ENCODE assay signal across 9 mouse cellular contexts in the genomic region with DNA sequence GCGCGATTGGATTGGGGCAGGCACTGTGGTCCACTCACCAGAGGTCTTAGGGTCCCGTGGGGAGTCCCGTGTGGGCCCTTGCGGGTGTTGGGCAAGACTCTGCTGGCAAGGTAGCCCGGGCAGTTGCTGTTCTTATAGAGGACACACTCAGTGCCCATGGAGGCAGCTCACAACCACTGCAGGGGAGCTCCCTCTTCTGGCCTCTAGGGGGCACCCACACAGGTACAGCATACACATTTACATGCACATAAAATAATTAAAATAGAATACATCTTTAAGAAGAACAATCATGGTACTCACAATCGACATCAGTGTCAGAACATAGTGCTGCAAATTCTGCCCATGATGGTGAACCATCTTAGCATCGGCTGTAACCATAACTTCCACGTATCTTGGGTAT.
DNase-seq lines count a peak whose midpoint lies in the region; ATAC-seq and TF ChIP-seq lines count a peak whose summit lies in the region.
"Had no signal": no experiment of that assay in that cellular context is flagged by ENCODE, and none has a peak within 500 bp of the region (broad histone marks: within the 10 kb centered on the region; RNA-seq: fewer than 3 reads in every experiment).

No protein-coding gene starts in this region.

- no peaks in the 10 kb centered on the region for H3K36me3 ChIP-seq in hindbrain, postnatal 0 days (ENCODE audit: insufficient read depth, low read length)
- no peaks in the 10 kb centered on the region for H3K36me3 ChIP-seq in hindbrain, embryonic 13.5 days
- no peaks in the 10 kb centered on the region for H3K36me3 ChIP-seq in testis, adult 2 months (ENCODE audit: control insufficient read depth, insufficient read depth, low read length)
- no peaks in the 10 kb centered on the region for H3K36me3 ChIP-seq in forebrain, embryonic 12.5 days (replicated peaks)
- H3K36me3 ChIP-seq: midbrain, embryonic 15.5 days had no signal

- no peak overlapping the region for H3K27ac ChIP-seq in hindbrain, postnatal 0 days
- H3K27ac ChIP-seq in hindbrain, embryonic 13.5 days, result no peak overlapping the region
- no peak overlapping the region for H3K27ac ChIP-seq in testis, adult 2 months (ENCODE audit: control insufficient read depth, insufficient read depth, low read depth, low read length)
- no peak overlapping the region for H3K27ac ChIP-seq in forebrain, embryonic 12.5 days
- H3K27ac ChIP-seq: midbrain, embryonic 15.5 days had no signal

- H3K4me1 ChIP-seq in hindbrain, postnatal 0 days (ENCODE audit: insufficient read depth, low read length), result no peaks in the 10 kb centered on the region
- no peaks in the 10 kb centered on the region for H3K4me1 ChIP-seq in hindbrain, embryonic 13.5 days (replicated peaks)
- no peaks in the 10 kb centered on the region for H3K4me1 ChIP-seq in testis, adult 2 months (ENCODE audit: control insufficient read depth, insufficient read depth, low read length)
- H3K4me1 ChIP-seq in forebrain, embryonic 12.5 days, result no peaks in the 10 kb centered on the region
- H3K4me1 ChIP-seq: midbrain, embryonic 15.5 days had no signal

- peak; percentile 9; the same call in 1 of the 2 replicates for TF ChIP-seq CTCF in hindbrain, postnatal 0 days (IDR thresholded peaks at IDR 0.05; ENCODE audit: low read depth)
- peak; percentile 19; the same call in 1 of the 2 replicates for TF ChIP-seq CTCF in testis, adult 2 months (IDR thresholded peaks at IDR 0.05; ENCODE audit: control insufficient read depth, insufficient read depth, insufficient replicate concordance, low read depth, low read length)

- H3K9me3 ChIP-seq in hindbrain, postnatal 0 days (ENCODE audit: low read length), result no peaks in the 10 kb centered on the region
- no peaks in the 10 kb centered on the region for H3K9me3 ChIP-seq in hindbrain, embryonic 13.5 days
- H3K9me3 ChIP-seq in forebrain, embryonic 12.5 days, result no peaks in the 10 kb centered on the region
- H3K9me3 ChIP-seq: midbrain, embryonic 15.5 days had no signal

- no peak for DNase-seq in hindbrain, postnatal 0 days (ENCODE audit: low spot score)
- DNase-seq in testis, postnatal 14 days (ENCODE audit: low spot score), result no peak
- peak; percentile 55 for DNase-seq in thymus, postnatal 4 days
- DNase-seq in urinary bladder, adult 18-20 months (ENCODE audit: low spot score in 2 of 2), result no peak

- no peak for ATAC-seq in hindbrain, postnatal 0 days
- ATAC-seq in hindbrain, embryonic 13.5 days (ENCODE audit: low FRiP score), result no peak
- ATAC-seq in common myeloid progenitor, adult 5-6 weeks (replicated peaks; ENCODE audit: low read depth, poor library complexity, severe bottlenecking), result peak; percentile 66
- ATAC-seq in forebrain, embryonic 12.5 days (ENCODE audit: low FRiP score), result no peak
- ATAC-seq: midbrain, embryonic 15.5 days had no signal

- H3K9ac ChIP-seq in hindbrain, postnatal 0 days (replicated peaks; ENCODE audit: low read length), result no peak overlapping the region
- no peak overlapping the region for H3K9ac ChIP-seq in hindbrain, embryonic 13.5 days
- no peak overlapping the region for H3K9ac ChIP-seq in forebrain, embryonic 12.5 days
- H3K9ac ChIP-seq: midbrain, embryonic 15.5 days had no signal

- no peaks in the 10 kb centered on the region for H3K27me3 ChIP-seq in hindbrain, postnatal 0 days (ENCODE audit: insufficient read depth, low read length)
- no peaks in the 10 kb centered on the region for H3K27me3 ChIP-seq in hindbrain, embryonic 13.5 days
- H3K27me3 ChIP-seq in testis, adult 2 months (ENCODE audit: control insufficient read depth, insufficient read depth, low read length), result no peaks in the 10 kb centered on the region
- no peaks in the 10 kb centered on the region for H3K27me3 ChIP-seq in forebrain, embryonic 12.5 days
- H3K27me3 ChIP-seq: midbrain, embryonic 15.5 days had no signal

- over 99% methylated on average over 6 of the region's 9 CpGs for WGBS in hindbrain, postnatal 0 days
- 97% methylated on average over 7 of the region's 9 CpGs for WGBS in hindbrain, embryonic 13.5 days
- 94% methylated on average over 7 of the region's 9 CpGs for WGBS in forebrain, embryonic 12.5 days

- no peak overlapping the region for H3K4me3 ChIP-seq in hindbrain, postnatal 0 days (ENCODE audit: low read length)
- H3K4me3 ChIP-seq in hindbrain, embryonic 13.5 days, result no peak overlapping the region
- H3K4me3 ChIP-seq in testis, adult 2 months (ENCODE audit: control insufficient read depth, low read depth, low read length), result no peak overlapping the region
- H3K4me3 ChIP-seq in forebrain, embryonic 12.5 days (replicated peaks), result no peak overlapping the region
- H3K4me3 ChIP-seq: midbrain, embryonic 15.5 days had no signal

- no peak overlapping the region for H3K4me2 ChIP-seq in hindbrain, postnatal 0 days (ENCODE audit: low read depth, low read length)
- no peak overlapping the region for H3K4me2 ChIP-seq in hindbrain, embryonic 13.5 days
- no peak overlapping the region for H3K4me2 ChIP-seq in forebrain, embryonic 12.5 days
- H3K4me2 ChIP-seq: midbrain, embryonic 15.5 days had no signal

- no peak for TF ChIP-seq POLR2A in testis, adult 2 months (IDR thresholded peaks at IDR 0.05; ENCODE audit: control insufficient read depth, low read depth, low read length)
